In genomic region chr13:113607821-113608220, GRCm38 (mm10) we compare ENCODE assay signal across 25 mouse cellular contexts. TPM values are rescaled to one million over a fixed set of nuclear protein-coding genes. Genes with fewer than 3 reads are reported as not detected.
DNase-seq lines count a peak whose midpoint lies in the region; TF ChIP-seq lines count a peak whose summit lies in the region.
"Had no signal": no experiment of that assay in that cellular context is flagged by ENCODE, and none has a peak within 500 bp of the region (broad histone marks: within the 10 kb centered on the region; RNA-seq: fewer than 3 reads in every experiment).

No protein-coding gene starts in this region.

- TF ChIP-seq RAD21 in CH12.LX (IDR thresholded peaks at IDR 0.05; ENCODE audit: low read depth, low read length), result no peak

- peak overlapping the region; percentile 37; the same call in 1 of the 2 replicates for H3K4me2 ChIP-seq in CH12.LX (ENCODE audit: insufficient read depth, low read depth, poor library complexity, severe bottlenecking)
- H3K4me2 ChIP-seq: forebrain, embryonic 13.5 days; heart, embryonic 13.5 days; hindbrain, embryonic 14.5 days had no signal

- dilution Hi-C loops in CH12.LX (cut with MboI; ENCODE audit: extremely low pct_ligation_motif_present, extremely low pct_unique_long_range_greater_than_20kb, low sequenced_read_pairs), result no loop called here

- H3K36me3 ChIP-seq in CH12.LX (replicated peaks in 1 of 2; ENCODE audit: control insufficient read depth in 1 of 2, insufficient read depth in 1 of 2, low read length in 1 of 2), result peaks cover 0 to 48% of the 10 kb centered on the region in 2 experiments

- in situ Hi-C loops in CH12.LX (cut with MboI; ENCODE audit: low pct_ligation_motif_present, low pct_unique_long_range_greater_than_20kb, low sequenced_read_pairs), result no loop called here

- peak overlapping the region; percentile 40; the same call in 1 of the 2 replicates for H3K27ac ChIP-seq in gastrocnemius, adult 2 months
- no peak overlapping the region for H3K27ac ChIP-seq in CH12.LX (ENCODE audit: insufficient read depth, low read depth)
- H3K27ac ChIP-seq: forebrain, embryonic 10.5 days; forebrain, embryonic 13.5 days; heart, adult 2 months; heart, embryonic 10.5 days; heart, embryonic 13.5 days; hindbrain, embryonic 14.5 days; hindbrain, postnatal 0 days had no signal

- intact Hi-C loops in gastrocnemius, adult 2 months (cut with DNase I), result no loop called here

- H3K79me2 ChIP-seq in CH12.LX (replicated peaks; ENCODE audit: control insufficient read depth, extremely low read depth, insufficient read depth, poor library complexity, severe bottlenecking), result peaks cover 4% of the 10 kb centered on the region; the same call in 1 of the 2 replicates

- peaks cover 7% of the 10 kb centered on the region for H3K9me3 ChIP-seq in CH12.LX (replicated peaks; ENCODE audit: low read length)
- H3K9me3 ChIP-seq: forebrain, embryonic 13.5 days; heart, embryonic 10.5 days; heart, embryonic 13.5 days had no signal

- no peak for TF ChIP-seq POLR2A in CH12.LX (IDR thresholded peaks at IDR 0.05; ENCODE audit: low read depth, low read length)

- no peak overlapping the region for H3K9ac ChIP-seq in CH12.LX (ENCODE audit: insufficient read depth, low read depth)
- H3K9ac ChIP-seq: forebrain, embryonic 13.5 days; heart, embryonic 13.5 days; hindbrain, embryonic 14.5 days had no signal

- peaks cover 24 to 92% of the 10 kb centered on the region in 2 experiments for H3K4me1 ChIP-seq in CH12.LX (ENCODE audit: control insufficient read depth in 1 of 2, insufficient read depth in 2 of 2)

- TF ChIP-seq CTCF in gastrocnemius, adult 2 months (IDR thresholded peaks at IDR 0.05), result no peak
- no peak for TF ChIP-seq CTCF in CH12.LX (conservative IDR thresholded peaks at IDR 0.05 in 1 of 2, IDR thresholded peaks at IDR 0.05 in 1 of 2; ENCODE audit: low read depth in 2 of 2, low read length in 2 of 2)

- no peaks in the 10 kb centered on the region for H3K27me3 ChIP-seq in CH12.LX (replicated peaks)
- H3K27me3 ChIP-seq: forebrain, embryonic 13.5 days; heart, embryonic 13.5 days had no signal

- DNase-seq in gastrocnemius, adult 2 months, result no peak
- DNase-seq in gastrocnemius, postnatal 10 days, result no peak
- DNase-seq in CH12.LX (ENCODE audit: extremely low read depth), result no peak
- peak; percentile 86 for DNase-seq in ES-CJ7 (ENCODE audit: low read depth, low spot score)
- peak; percentile 78 for DNase-seq in ZHBTc4 (ENCODE audit: low read depth, low spot score)
- no peak for DNase-seq in frontal cortex, postnatal 36 days (ENCODE audit: low spot score in 2 of 2)
- no peak for DNase-seq in thymus, postnatal 0 days (ENCODE audit: low spot score)
- DNase-seq: adrenal gland, postnatal 10 days; adrenal gland, postnatal 36 days; cerebellum, adult 18-20 months; cerebellum, adult 9-10 months; gastrocnemius, postnatal 25 days; heart, adult 2 months; heart, postnatal 4 days had no signal

- H3K4me3 ChIP-seq in gastrocnemius, adult 2 months, result no peak overlapping the region
- H3K4me3 ChIP-seq in CH12.LX (replicated peaks in 1 of 3; ENCODE audit: low read depth in 2 of 3, low read length in 2 of 3, poor library complexity in 1 of 3), result no peak overlapping the region
- H3K4me3 ChIP-seq: forebrain, embryonic 10.5 days; forebrain, embryonic 13.5 days; heart, adult 2 months; heart, embryonic 10.5 days; heart, embryonic 13.5 days had no signal

- no peak for TF ChIP-seq EP300 in CH12.LX (IDR thresholded peaks at IDR 0.05; ENCODE audit: low read length)

TF ChIP-seq in CH12.LX, 34 proteins besides CTCF, POLR2A, EP300 and RAD21:
- TF ChIP-seq ETS1 (conservative IDR thresholded peaks at IDR 0.05; ENCODE audit: low read depth, low read length) (0 out of 2 replicates have a peak, but pooled peaks have one; percentile 23), JUN (IDR thresholded peaks at IDR 0.05; ENCODE audit: insufficient read depth, low read depth, low read length) (no peak)

RNA-seq across cellular contexts. Expression of gene Snx18, which starts 10.5 kb away (rescaled TPM):
- 10 to 100 TPM in 1 of 2 experiments, 1 to 10 TPM in 1; 9.2 to 13.6 TPM for total RNA-seq in gastrocnemius, adult 2 months (2021)
- 10 to 100 TPM; 20.1 to 25.7 TPM for total RNA-seq in gastrocnemius, postnatal 10 days (2021)
- total RNA-seq in CH12.LX (2012; rRNA removed) (9.1 and 9.5 TPM in 2 replicates), CH12.LX (2014; rRNA removed) (11.6 and 12.6 TPM in 2 replicates)
- 6.4 and 7.0 TPM in 2 replicates for polyA plus RNA-seq in CH12.LX (2012; ENCODE audit: insufficient read length, low read depth)
- 12.9 and 15.5 TPM in 2 replicates for polyA plus RNA-seq in thymus, postnatal 0 days (2015; fragmentation: Nextera tagmentation; extraction: Ambion mirVana)

RNA-seq across cellular contexts. Expression of gene Hspb3, which starts 55.7 kb away (rescaled TPM):
- total RNA-seq in gastrocnemius, adult 2 months (2021), result 10 to 100 TPM; 45.0 to 51.6 TPM
- total RNA-seq in gastrocnemius, postnatal 10 days (2021), result 10 to 100 TPM; 79.1 to 87.3 TPM
- total RNA-seq in CH12.LX (2012; rRNA removed) (not detected in 2 replicates), CH12.LX (2014; rRNA removed) (not detected in 2 replicates)
- polyA plus RNA-seq in CH12.LX (2012; ENCODE audit: insufficient read length, low read depth), result not detected in 2 replicates
- polyA plus RNA-seq in thymus, postnatal 0 days (2015; fragmentation: Nextera tagmentation; extraction: Ambion mirVana), result 0.22 TPM in 1 of 2 replicates, not detected in the other
- total RNA-seq: adrenal gland, adult 18-20 months; adrenal gland, postnatal 36 days; MEL had no signal
- polyA plus RNA-seq: forebrain, embryonic 10.5 days; forebrain, embryonic 13.5 days; gonadal fat pad, adult 2 months; hindbrain, embryonic 11.5 days; intestine, embryonic 14.5 days had no signal

Comparison
In these comparisons a context has a peak if more than half of its experiments do, and no peak if none do; other contexts are left out.
1. DNase-seq: peak in ES-CJ7 (single experiment) and ZHBTc4 (single experiment); none in gastrocnemius, adult 2 months (single experiment), gastrocnemius, postnatal 10 days (single experiment), CH12.LX (single experiment), frontal cortex, postnatal 36 days (0 of 2) and thymus, postnatal 0 days (single experiment).
2. RNA of gene Hspb3, which starts 55.7 kb away (total RNA-seq): 79.1 to 87.3 TPM in gastrocnemius, postnatal 10 days and 45.0 to 51.6 TPM in gastrocnemius, adult 2 months; not detected in CH12.LX; every median in the first group is over 10 times any median in the second.